Mouse (Mus musculus): ENCODE measurements around the gene Plcxd3. TPM values are rescaled to one million over a fixed set of nuclear protein-coding genes. Genes with fewer than 3 reads are reported as not detected.

Plcxd3 gene
- polyA plus RNA-seq (2021): not detected

DNA sequence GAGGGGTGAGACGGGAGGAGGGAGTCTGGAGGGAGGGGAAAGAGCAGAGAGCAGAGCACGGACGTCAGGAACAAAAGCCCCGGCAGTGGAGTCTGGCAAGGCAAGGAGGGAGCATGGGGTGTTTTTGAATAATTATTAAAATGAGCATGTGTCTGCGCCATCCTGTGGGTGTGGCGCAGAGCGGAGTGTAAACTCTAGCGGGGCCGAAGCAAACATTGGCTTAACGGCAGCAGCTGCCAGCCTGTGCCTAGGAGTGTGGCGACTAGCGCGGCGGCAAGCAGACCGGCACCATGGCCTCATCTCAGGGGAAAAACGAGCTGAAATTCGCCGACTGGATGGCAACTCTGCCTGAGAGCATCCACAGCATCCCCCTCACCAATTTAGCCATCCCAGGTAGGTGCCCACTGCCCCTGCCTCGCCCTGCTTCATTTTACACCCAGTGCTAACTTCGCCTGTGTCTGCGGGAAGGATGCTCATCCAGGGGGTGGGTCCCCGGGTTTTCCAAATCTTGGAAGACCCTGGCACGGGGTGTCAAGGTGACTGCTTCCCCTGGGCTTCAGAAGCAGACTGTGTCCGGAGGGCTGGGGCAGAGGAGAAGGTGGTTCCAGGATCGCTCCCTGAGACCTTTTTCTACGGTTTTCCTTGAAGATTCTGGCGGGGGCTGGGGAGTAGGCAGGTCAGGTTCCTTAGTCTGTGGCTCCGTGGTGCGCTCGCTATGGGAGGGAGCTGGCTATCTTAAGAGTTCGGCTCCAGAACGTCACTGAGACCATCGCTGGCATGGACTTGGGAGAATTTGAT, at the start of gene Plcxd3:
Gene Plcxd3, plus strand, starts transcription at position 69 of the 798 bp plus-strand sequence.
- in situ Hi-C loops (cut with MboI; ENCODE audit: low pct_unique_long_range_greater_than_20kb): no loop called here
- CTCF ChIA-PET: no interaction called here
- no peak for TF ChIP-seq CTCF (IDR thresholded peaks at IDR 0.05)
- ATAC-seq (no peak), DNase-seq (ENCODE audit: low read depth, low spot score) (no peak)
- POLR2A ChIA-PET: no interaction called here
- no peaks in the 10 kb centered on the region for H3K27me3 ChIP-seq

DNA sequence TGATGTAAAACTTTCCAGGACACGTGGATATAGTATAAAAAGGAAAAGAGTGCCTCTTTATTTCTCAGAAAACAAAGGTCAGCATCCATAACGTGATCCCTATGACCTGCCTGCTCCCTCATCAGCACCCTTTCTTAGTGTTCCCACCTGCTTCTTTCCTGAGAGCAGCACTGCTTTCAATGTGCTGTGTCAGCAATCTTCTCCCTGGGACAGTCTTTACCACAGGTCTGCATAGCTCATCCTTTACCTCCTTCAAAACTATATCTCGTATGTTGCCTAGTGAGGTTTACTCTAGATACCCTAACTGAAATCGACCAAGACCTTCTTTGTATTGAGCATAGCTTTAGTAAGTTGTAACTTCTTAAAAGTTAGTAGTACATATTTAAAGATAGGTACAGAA, 43.4 kb upstream of the Plcxd3 start:
- ChIA-PET POLR2A (no interaction called here), CTCF (interaction anchor here (1.6 kb wide), 1 partner anchor 13 kb away, joined by 4 read pairs; no protein-coding TSS in a partner anchor)
- peaks cover 3% of the 10 kb centered on the region for H3K27me3 ChIP-seq
- no peak for TF ChIP-seq CTCF (IDR thresholded peaks at IDR 0.05)
- DNase-seq (ENCODE audit: low read depth, low spot score): no peak
- in situ Hi-C loops (cut with MboI; ENCODE audit: low pct_unique_long_range_greater_than_20kb): no loop called here
- no peak for ATAC-seq

DNA sequence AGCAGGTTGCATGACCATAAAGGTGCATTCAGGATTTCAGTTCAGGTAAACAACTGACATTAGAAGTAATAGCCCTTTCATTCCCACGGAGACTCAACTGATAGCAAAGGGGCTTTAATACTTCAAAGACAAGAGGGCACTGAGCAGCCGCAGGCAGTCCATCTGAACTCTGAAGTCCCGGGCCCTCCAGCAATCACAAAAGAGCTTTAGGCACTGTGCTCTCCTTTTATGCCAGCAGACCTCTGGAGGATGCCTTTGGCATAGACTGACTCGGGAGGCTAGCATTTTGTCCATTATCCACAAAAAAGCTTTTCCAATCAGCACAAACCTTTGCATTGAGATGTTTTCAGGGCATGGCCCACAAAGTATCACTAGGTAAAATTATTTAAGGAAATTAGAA, 33.7 kb upstream of the Plcxd3 start:
- TF ChIP-seq CTCF (IDR thresholded peaks at IDR 0.05): no peak
- DNase-seq (ENCODE audit: low read depth, low spot score): no peak
- in situ Hi-C loops (cut with MboI; ENCODE audit: low pct_unique_long_range_greater_than_20kb): no loop called here
- POLR2A ChIA-PET: interaction anchor here (0.7 kb wide), 1 partner anchor 982 kb away, joined by 3 read pairs; no protein-coding TSS in a partner anchor
- CTCF ChIA-PET: no interaction called here
- H3K27me3 ChIP-seq: no peaks in the 10 kb centered on the region
- no peak for ATAC-seq

DNA sequence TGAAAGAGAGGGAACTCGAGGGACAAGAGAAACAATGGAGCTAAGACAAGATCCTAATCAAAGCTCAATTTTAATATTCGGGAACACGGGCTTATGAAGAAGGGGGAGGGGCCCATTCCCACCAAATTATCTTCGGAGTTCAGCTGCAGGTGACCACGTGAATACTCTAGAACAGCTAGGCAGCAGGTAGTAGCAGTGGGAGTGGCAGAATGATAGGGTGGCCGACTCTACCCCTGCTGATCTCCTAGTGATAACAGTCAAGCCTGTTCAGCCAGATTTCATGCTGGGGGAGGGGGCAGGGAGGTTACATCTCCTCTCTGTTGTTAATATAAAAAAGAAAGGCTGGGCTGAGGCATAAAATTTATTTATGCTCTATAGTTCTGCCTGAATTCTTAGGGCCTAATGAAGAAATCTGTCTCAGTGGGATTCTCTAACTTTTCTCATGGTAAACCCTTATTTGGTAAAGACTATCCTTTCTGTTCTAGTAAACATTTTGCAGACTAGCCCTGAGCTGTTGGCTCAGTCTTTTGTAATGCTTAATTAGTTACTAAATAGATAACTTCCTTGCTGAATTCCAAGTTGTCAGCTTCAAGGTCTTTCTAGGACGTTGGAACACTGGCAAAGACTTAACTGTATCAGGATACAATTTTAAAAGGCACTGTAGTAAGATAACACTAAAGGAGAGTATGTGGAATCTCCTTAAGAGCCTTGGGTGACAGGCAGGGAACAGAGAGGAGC, 26.3 kb upstream of the Plcxd3 start:
- POLR2A ChIA-PET: no interaction called here
- TF ChIP-seq CTCF (IDR thresholded peaks at IDR 0.05): no peak
- H3K27me3 ChIP-seq: no peaks in the 10 kb centered on the region
- CTCF ChIA-PET: interaction anchor here (1.0 kb wide), 1 partner anchor 8 kb away, joined by 3 read pairs; no protein-coding TSS in a partner anchor
- ATAC-seq (peak; percentile 54), DNase-seq (ENCODE audit: low read depth, low spot score) (no peak)
- in situ Hi-C loops (cut with MboI; ENCODE audit: low pct_unique_long_range_greater_than_20kb): no loop called here

DNA sequence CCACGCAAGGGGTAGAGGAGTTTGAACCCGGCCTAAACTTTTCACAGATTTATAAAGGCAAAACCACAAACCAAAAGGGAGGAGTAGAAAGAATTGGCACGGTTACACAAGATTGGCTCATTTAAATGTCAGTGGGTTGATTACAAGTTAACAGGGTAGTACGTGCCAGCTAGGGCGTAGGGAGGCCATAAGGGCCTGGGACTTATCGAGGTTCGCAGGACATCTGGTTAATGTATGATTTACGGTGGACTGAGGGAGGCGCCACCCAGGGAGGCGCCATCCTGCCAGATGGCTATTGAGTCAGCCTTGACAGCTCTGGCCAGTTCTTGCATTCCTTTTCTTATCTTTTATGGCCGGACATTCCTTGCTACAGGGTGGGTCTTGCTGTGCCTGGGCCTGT, 18.9 kb upstream of the Plcxd3 start:
- in situ Hi-C loops (cut with MboI; ENCODE audit: low pct_unique_long_range_greater_than_20kb): no loop called here
- POLR2A ChIA-PET: no interaction called here

DNA sequence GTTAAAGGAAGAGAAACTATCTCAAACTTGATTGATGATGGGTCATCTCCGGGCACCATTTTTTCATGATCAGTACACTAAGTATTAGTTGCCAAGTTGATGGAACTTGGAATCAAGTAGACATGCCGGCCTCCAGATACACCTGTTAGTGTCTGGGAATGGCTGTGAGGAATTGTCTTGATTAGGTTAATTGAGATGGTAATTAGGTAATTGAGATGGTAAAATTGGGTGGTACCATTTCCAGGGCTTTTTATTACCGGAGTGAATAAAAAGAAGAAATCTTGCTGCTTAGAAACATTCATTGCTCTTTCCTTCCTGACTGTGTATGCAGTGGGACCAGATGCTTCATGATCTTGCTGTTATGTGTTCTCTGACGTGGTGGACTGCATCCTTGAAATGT, 17.6 kb upstream of the Plcxd3 start:
- DNase-seq (ENCODE audit: low read depth, low spot score) (no peak), ATAC-seq (no peak)
- in situ Hi-C loops (cut with MboI; ENCODE audit: low pct_unique_long_range_greater_than_20kb): no loop called here
- POLR2A ChIA-PET: no interaction called here
- CTCF ChIA-PET: no interaction called here
- peaks cover 4% of the 10 kb centered on the region for H3K27me3 ChIP-seq
- no peak for TF ChIP-seq CTCF (IDR thresholded peaks at IDR 0.05)

More for the DNA sequence above, 18.9 kb upstream of the Plcxd3 start:
- CTCF ChIA-PET: no interaction called here
- no peak for TF ChIP-seq CTCF (IDR thresholded peaks at IDR 0.05)
- peaks cover 4% of the 10 kb centered on the region for H3K27me3 ChIP-seq
- no peak for DNase-seq (ENCODE audit: low read depth, low spot score)
- no peak for ATAC-seq

DNA sequence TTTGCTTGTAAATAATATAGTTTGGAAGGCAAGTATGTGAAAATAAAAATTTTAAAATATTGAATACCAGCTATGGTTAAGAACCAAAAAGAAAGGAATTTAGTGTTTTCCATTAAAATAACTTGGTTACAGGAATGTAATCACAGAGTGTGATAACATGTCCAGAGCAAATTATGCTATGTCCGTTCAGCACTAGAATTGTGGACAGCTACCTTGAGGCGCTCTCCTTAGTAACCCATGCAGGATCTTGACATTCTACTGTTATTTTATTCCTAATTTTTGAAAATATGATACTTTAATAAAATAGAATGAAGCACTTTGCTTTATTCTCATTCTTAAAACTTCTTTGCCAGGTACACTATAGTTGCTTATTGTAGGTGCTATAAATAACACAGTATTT, 7.5 kb upstream of the Plcxd3 start:
- H3K27me3 ChIP-seq: no peaks in the 10 kb centered on the region
- TF ChIP-seq CTCF (IDR thresholded peaks at IDR 0.05): no peak
- DNase-seq (ENCODE audit: low read depth, low spot score): no peak
- CTCF ChIA-PET: no interaction called here
- POLR2A ChIA-PET: no interaction called here
- in situ Hi-C loops (cut with MboI; ENCODE audit: low pct_unique_long_range_greater_than_20kb): no loop called here
- no peak for ATAC-seq

DNA sequence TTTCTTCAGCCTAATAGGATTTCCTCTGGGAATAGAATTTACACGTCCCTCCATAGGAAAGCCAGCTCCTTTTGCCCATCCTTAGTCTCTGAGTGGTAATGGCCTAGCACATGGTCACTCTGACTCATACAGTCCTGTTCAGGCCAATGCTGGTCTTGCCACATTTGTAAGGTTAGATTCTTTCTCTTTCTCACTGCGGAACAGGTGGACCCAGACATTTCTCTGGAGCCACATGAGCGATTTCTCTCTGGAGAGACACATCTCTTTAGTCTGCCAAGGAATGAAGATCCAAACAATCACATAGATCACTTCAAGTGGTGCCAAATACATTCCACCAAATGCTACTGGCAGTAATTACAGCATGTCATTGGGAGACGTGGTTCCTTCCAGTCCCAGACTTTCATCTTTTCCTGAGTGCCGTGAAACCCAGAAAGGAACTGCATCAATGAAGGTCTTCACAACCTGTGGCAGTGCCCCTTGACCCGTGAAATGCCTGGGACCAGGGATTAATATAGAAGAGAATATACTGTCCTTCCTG, 769 bp upstream of the Plcxd3 start:
- H3K27me3 ChIP-seq: no peaks in the 10 kb centered on the region
- DNase-seq (ENCODE audit: low read depth, low spot score) (no peak), ATAC-seq (no peak)
- CTCF ChIA-PET: no interaction called here
- in situ Hi-C loops (cut with MboI; ENCODE audit: low pct_unique_long_range_greater_than_20kb): no loop called here
- POLR2A ChIA-PET: no interaction called here
- TF ChIP-seq CTCF (IDR thresholded peaks at IDR 0.05): no peak

DNA sequence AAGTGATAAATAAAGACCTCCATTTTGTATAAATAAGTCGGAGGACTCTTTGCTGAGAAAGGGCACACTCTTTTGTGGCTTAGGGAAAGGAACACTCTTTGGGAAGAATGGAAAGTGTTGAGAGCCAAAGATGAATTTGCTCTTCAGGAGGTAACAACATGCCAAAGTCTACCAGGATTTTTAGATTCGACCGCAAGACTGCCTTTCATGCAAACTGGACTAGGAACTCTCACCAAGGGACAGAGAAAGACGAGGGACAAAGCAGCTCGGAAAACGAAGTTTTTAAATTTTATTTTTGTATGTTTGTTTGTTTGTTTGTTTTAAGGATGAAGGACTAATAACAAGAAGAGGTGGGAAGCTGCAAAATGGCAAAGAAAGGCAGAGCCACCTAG, 264 bp upstream of the Plcxd3 start:
- ChIA-PET POLR2A (no interaction called here), CTCF (no interaction called here)
- no peak for TF ChIP-seq CTCF (IDR thresholded peaks at IDR 0.05)
- H3K27me3 ChIP-seq: no peaks in the 10 kb centered on the region
- ATAC-seq: no peak
- DNase-seq (ENCODE audit: low read depth, low spot score): no peak
- in situ Hi-C loops (cut with MboI; ENCODE audit: low pct_unique_long_range_greater_than_20kb): no loop called here

DNA sequence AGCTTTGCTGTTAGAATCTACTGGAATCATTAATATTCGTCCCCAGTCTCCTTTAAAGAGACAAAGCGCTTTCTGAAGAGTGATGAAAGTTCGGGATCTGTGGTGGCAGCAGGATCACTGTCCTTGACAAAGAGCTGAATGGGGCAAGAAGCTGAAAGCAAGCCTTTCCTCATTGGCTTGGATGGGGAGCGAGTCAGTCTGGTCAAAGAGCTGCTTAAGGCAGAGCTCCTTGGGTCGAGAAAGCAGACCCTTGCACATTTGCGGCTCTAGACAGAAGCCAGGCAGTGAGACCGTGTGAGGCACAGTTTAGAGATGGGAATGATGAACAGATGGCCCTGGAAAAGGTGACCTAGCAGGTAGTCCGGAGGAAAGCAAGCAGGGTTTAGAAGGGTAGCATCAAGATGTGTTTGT, 935 bp downstream of the Plcxd3 start:
- DNase-seq (ENCODE audit: low read depth, low spot score): no peak
- in situ Hi-C loops (cut with MboI; ENCODE audit: low pct_unique_long_range_greater_than_20kb): no loop called here
- ChIA-PET CTCF (no interaction called here), POLR2A (no interaction called here)
- no peak for TF ChIP-seq CTCF (IDR thresholded peaks at IDR 0.05)
- H3K27me3 ChIP-seq: no peaks in the 10 kb centered on the region
- ATAC-seq: no peak

DNA sequence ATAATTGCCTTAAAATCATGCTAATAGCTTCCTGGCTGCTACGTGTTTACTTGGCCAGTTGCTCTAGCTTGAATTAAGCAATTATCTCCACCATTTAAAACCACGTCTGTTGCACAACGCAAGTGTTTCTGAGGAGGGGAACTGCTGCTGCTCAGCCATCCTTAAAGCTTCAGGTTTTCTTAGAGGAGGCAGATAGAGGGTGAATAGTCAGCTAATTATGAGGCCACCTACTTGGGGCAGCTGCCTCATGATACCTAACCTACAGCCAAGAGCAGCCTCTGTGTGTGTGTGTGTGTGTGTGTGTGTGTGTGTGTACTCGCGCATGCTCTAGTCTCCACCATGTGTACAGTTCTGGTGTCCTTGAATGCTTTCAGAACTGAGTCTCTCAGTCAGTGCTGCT, 3.5 kb downstream of the Plcxd3 start:
- POLR2A ChIA-PET: interaction anchor here (0.6 kb wide), 1 partner anchor 514 kb away, joined by 3 read pairs; no protein-coding TSS in a partner anchor
- CTCF ChIA-PET: no interaction called here
- ATAC-seq (peak; percentile 78), DNase-seq (ENCODE audit: low read depth, low spot score) (peak; percentile 17)
- no peak for TF ChIP-seq CTCF (IDR thresholded peaks at IDR 0.05)
- no peaks in the 10 kb centered on the region for H3K27me3 ChIP-seq
- in situ Hi-C loops (cut with MboI; ENCODE audit: low pct_unique_long_range_greater_than_20kb): no loop called here
